Mouse (Mus musculus) embryo, embryonic 11 days (tissue): ENCODE data around the gene Actl6b.

Experiments used
- DNase-seq: peaks from one replicate; pipeline ENCODE4 v3.0.0-alpha.2; 2015

The Actl6b gene

GRCm38 (mm10) chr5:137566416-137566815 lies 13.1 kb downstream of the Actl6b start:
- no peak for DNase-seq

GRCm38 (mm10) chr5:137568223-137568798 lies 15.0 kb downstream of the Actl6b start:
- no peak for DNase-seq

- no peak for DNase-seq
These were observed 15.7 kb downstream of the Actl6b start for GRCm38 (mm10) chr5:137569031-137569430.

- peak; percentile 35 for DNase-seq
These were observed 16.3 kb downstream of the Actl6b start, which contains the start of gene Tfr2 for GRCm38 (mm10) chr5:137569665-137570064. TSS of gene Tfr2 (plus strand) at chr5:137569840.

- no peak for DNase-seq
These were observed 16.9 kb downstream of the Actl6b start for GRCm38 (mm10) chr5:137570181-137570580.

GRCm38 (mm10) chr5:137570691-137571586 lies 17.6 kb downstream of the Actl6b start:
- no peak for DNase-seq

- peak; percentile 73 for DNase-seq
These were observed 21.2 kb downstream of the Actl6b start for GRCm38 (mm10) chr5:137574470-137574901.

GRCm38 (mm10) chr5:137580246-137580645 lies 26.9 kb downstream of the Actl6b start:
- DNase-seq: no peak

- DNase-seq: no peak
These were observed 29.4 kb downstream of the Actl6b start for GRCm38 (mm10) chr5:137582702-137583101.

GRCm38 (mm10) chr5:137583670-137584169 lies 30.4 kb downstream of the Actl6b start:
- peak; percentile 76 for DNase-seq

GRCm38 (mm10) chr5:137584976-137585375 lies 31.7 kb downstream of the Actl6b start:
- peak; percentile 76 for DNase-seq

- no peak for DNase-seq
These were observed 37.2 kb downstream of the Actl6b start for GRCm38 (mm10) chr5:137590507-137590906.

GRCm38 (mm10) chr5:137595921-137596320 lies 42.6 kb downstream of the Actl6b start:
- no peak for DNase-seq

- peak; percentile 25 for DNase-seq
These were observed 43.4 kb downstream of the Actl6b start for GRCm38 (mm10) chr5:137596601-137597261.

GRCm38 (mm10) chr5:137597625-137598024 lies 44.3 kb downstream of the Actl6b start:
- no peak for DNase-seq

GRCm38 (mm10) chr5:137598100-137598826 lies 44.9 kb downstream of the Actl6b start:
- no peak for DNase-seq

- DNase-seq: no peak
These were observed 46.3 kb downstream of the Actl6b start for GRCm38 (mm10) chr5:137599600-137599999.

- no peak for DNase-seq
These were observed 46.9 kb downstream of the Actl6b start for GRCm38 (mm10) chr5:137600281-137600618.

- DNase-seq: peak; percentile 98
These were observed 47.5 kb downstream of the Actl6b start, which contains the start of gene Mospd3 for GRCm38 (mm10) chr5:137600619-137601364. TSS of gene Mospd3 (minus strand) at chr5:137601058.

- DNase-seq: peak; percentile 68
These were observed 48.0 kb downstream of the Actl6b start for GRCm38 (mm10) chr5:137601365-137601729.

GRCm38 (mm10) chr5:137607860-137608653 lies 54.7 kb downstream of the Actl6b start:
- peak; percentile 29 for DNase-seq
